Mouse (Mus musculus): ENCODE results near the gene Ifi47. TPM values are rescaled to one million over a fixed set of nuclear protein-coding genes. Genes with fewer than 3 reads are reported as not detected.

Gene Ifi47
- polyA plus RNA-seq, 1 experiment from 2014 or later = 0.48 TPM

DNA sequence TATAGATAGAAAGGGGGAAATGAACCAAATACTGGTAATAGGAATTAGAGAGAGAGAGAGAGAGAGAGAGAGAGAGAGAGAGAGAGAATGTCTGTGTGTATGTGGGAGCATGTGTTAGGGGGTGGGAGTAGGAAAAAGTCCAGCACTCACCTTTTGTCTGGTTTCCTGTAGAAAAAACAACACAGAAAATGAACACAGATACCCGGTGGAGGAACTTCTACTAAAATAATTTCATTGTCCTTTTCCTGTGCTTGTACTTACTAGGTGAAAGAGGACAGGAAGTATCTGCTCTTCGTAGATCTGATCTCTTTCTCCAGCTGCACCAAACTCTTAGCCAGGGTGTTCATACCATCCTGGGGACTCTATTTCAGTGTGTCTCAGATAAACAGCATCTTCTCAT, 37.8 kb downstream of the Ifi47 start:
- Histone ChIP-seq H3K27me3 (replicated peaks) (no peaks in the 10 kb centered on the region), H3K9ac (no peak overlapping the region), H3K27ac (no peak overlapping the region), H3K4me2 (replicated peaks) (no peak overlapping the region), H3K9me3 (no peaks in the 10 kb centered on the region), H3K4me3 (no peak overlapping the region), H3K36me3 (no peaks in the 10 kb centered on the region), H3K4me1 (no peaks in the 10 kb centered on the region)
- WGBS = 78% methylated on average over 2 of the region's 2 CpGs
- ATAC-seq (ENCODE audit: low FRiP score, low read depth) = no peak

DNA sequence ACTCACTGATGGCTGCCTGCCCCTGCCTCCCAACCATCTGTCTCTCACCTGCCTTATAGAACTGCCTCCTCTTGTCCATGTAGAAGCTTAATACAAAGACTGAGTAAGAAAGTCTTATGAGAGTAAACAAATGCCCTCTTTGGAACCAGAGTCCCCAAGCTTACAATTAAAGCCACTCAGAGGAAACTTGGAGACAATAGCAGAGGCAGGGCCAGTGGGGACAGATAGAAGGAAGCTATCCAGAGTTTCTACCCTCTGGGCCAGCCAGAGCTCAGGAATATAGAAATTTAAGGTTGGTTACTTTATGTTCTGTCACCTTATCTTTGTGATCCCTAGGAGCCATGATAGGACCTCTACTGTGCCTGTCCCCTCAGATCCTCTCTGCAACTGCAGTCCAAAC, 38.4 kb downstream of the Ifi47 start, which contains the start of gene Olfr1396:
TSS of gene Olfr1396 (minus strand) at position 101 of the 400 bp plus-strand sequence.
- Histone ChIP-seq H3K27ac (no peak within 1 kb of the TSS), H3K27me3 (replicated peaks) (no peaks in the 10 kb centered on the region), H3K4me3 (no peak within 1 kb of the TSS), H3K9me3 (no peaks in the 10 kb centered on the region), H3K36me3 (no peaks in the 10 kb centered on the region), H3K4me1 (no peaks in the 10 kb centered on the region), H3K9ac (no peak within 1 kb of the TSS), H3K4me2 (replicated peaks) (no peak within 1 kb of the TSS)
- no peak for ATAC-seq (ENCODE audit: low FRiP score, low read depth)

DNA sequence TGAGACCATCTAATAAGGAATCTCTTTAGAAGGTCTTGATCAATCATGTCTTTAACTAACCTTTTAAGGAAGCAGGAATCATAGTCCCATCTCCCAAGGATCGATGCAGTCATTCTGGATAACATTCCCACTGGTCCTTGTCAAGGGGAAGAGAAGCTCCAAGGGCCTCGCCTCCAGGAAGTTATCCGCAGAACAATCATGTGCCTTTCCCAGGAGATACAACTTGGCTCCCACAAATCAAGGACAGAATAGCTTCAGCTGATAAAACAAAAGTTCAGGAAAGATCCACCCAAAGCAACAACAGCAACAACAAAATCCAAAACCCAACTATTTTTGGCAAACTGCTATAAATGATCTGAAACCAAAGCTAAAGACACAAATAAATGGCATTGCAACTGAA, 43.2 kb downstream of the Ifi47 start:
- H3K27ac ChIP-seq = no peak overlapping the region
- 84% methylated on average over 3 of the region's 3 CpGs for WGBS
- ATAC-seq (ENCODE audit: low FRiP score, low read depth) = no peak
- no peaks in the 10 kb centered on the region for H3K9me3 ChIP-seq
- H3K9ac ChIP-seq = no peak overlapping the region
- no peaks in the 10 kb centered on the region for H3K27me3 ChIP-seq (replicated peaks)
- no peak overlapping the region for H3K4me2 ChIP-seq (replicated peaks)
- H3K4me3 ChIP-seq = no peak overlapping the region
- no peaks in the 10 kb centered on the region for H3K36me3 ChIP-seq
- H3K4me1 ChIP-seq = no peaks in the 10 kb centered on the region

DNA sequence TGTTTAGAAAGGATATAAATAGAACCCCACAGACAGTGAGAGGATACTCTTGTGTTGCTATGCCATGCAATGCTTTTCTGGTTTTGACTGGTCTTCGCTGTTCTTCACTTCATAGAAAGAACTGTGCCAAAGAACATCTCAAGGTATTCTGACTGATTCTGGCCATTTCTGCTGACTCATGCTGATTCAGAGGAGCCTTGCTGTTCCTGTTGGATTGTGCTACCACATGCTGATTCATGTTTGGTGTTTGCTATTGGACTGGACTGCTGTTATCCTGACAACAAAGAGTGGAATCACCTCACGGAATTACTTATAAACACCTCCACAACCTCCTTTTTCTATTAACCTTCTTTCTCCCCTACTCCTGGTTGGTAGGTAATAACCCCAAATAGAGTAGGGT, 47.8 kb downstream of the Ifi47 start:
- ATAC-seq (ENCODE audit: low FRiP score, low read depth) = no peak
- no peak overlapping the region for H3K27ac ChIP-seq
- 93% methylated on average over 2 of the region's 2 CpGs for WGBS
- no peaks in the 10 kb centered on the region for H3K36me3 ChIP-seq
- no peak overlapping the region for H3K4me2 ChIP-seq (replicated peaks)
- H3K9me3 ChIP-seq = no peaks in the 10 kb centered on the region
- no peak overlapping the region for H3K4me3 ChIP-seq
- no peaks in the 10 kb centered on the region for H3K4me1 ChIP-seq
- no peaks in the 10 kb centered on the region for H3K27me3 ChIP-seq (replicated peaks)
- H3K9ac ChIP-seq = no peak overlapping the region

DNA sequence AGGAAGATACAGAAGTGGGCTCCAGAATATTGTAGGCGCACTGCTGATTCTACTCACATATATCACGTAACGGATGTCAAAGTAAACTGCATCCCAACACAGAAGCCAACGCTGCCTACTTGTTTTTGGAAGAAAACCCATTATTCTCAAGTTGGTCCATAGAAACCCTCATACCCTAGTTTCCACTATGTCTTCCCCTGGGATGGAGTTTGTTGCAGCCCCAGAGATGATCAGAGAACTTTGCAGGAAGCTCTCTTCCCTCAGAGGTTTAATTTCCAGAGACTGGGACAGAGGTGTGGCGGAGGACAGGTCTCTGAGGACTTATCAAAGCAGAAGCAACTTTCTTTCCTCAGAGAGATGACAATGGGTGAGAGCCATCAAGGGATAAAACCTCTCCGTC, 65.6 kb downstream of the Ifi47 start, which contains the start of gene Olfr1395:
TSS of gene Olfr1395 (plus strand) at position 301 of the 400 bp plus-strand sequence.
- Histone ChIP-seq H3K36me3 (no peaks in the 10 kb centered on the region), H3K4me3 (no peak within 1 kb of the TSS), H3K27me3 (replicated peaks) (no peaks in the 10 kb centered on the region), H3K9me3 (no peaks in the 10 kb centered on the region), H3K27ac (no peak within 1 kb of the TSS), H3K4me2 (replicated peaks) (no peak within 1 kb of the TSS), H3K9ac (no peak within 1 kb of the TSS), H3K4me1 (no peaks in the 10 kb centered on the region)
- WGBS = 91% methylated on average over 6 of the region's 6 CpGs
- ATAC-seq (ENCODE audit: low FRiP score, low read depth) = no peak

Other genes with a start within 250 kb of the Ifi47 start
- gene Gm12184, start 249.9 kb upstream of the Ifi47 start, polyA plus RNA-seq (2016; fragmentation: Nextera tagmentation; extraction: Ambion mirVana) = 13.8 and 14.9 TPM in 2 replicates
- 2.9 and 3.1 TPM in 2 replicates for gene Irgm1, start 204.9 kb upstream of the Ifi47 start, polyA plus RNA-seq (2016; fragmentation: Nextera tagmentation; extraction: Ambion mirVana)
- gene Gm5431, start 174.4 kb upstream of the Ifi47 start, polyA plus RNA-seq (2016; fragmentation: Nextera tagmentation; extraction: Ambion mirVana) = 0.13 and 0.16 TPM in 2 replicates
- gene Psme2b, start 130.4 kb upstream of the Ifi47 start, polyA plus RNA-seq (2016; fragmentation: Nextera tagmentation; extraction: Ambion mirVana) = 1.6 and 1.9 TPM in 2 replicates
- not detected in 2 replicates for gene Olfr56, start 97.7 kb upstream of the Ifi47 start, polyA plus RNA-seq (2016; fragmentation: Nextera tagmentation; extraction: Ambion mirVana)
- gene 9930111J21Rik1, start 97.2 kb upstream of the Ifi47 start, polyA plus RNA-seq (2016; fragmentation: Nextera tagmentation; extraction: Ambion mirVana) = 0.25 and 0.26 TPM in 2 replicates
- not detected in 2 replicates for gene Gm12185, start 84.4 kb upstream of the Ifi47 start, polyA plus RNA-seq (2016; fragmentation: Nextera tagmentation; extraction: Ambion mirVana)
- gene Tgtp1, start 82.4 kb upstream of the Ifi47 start, polyA plus RNA-seq (2016; fragmentation: Nextera tagmentation; extraction: Ambion mirVana) = not detected in 2 replicates
- gene 9930111J21Rik2, start 25.3 kb upstream of the Ifi47 start, polyA plus RNA-seq (2016; fragmentation: Nextera tagmentation; extraction: Ambion mirVana) = 0.24 and 0.27 TPM in 2 replicates
- not detected in 2 replicates for gene Tgtp2, start 12.4 kb upstream of the Ifi47 start, polyA plus RNA-seq (2016; fragmentation: Nextera tagmentation; extraction: Ambion mirVana)
- gene Olfr1396, start 38.3 kb downstream of the Ifi47 start, polyA plus RNA-seq (2016; fragmentation: Nextera tagmentation; extraction: Ambion mirVana) = not detected in 2 replicates
- not detected in 2 replicates for gene Olfr1395, start 65.7 kb downstream of the Ifi47 start, polyA plus RNA-seq (2016; fragmentation: Nextera tagmentation; extraction: Ambion mirVana)
- not detected in 2 replicates for gene Olfr1394, start 77.8 kb downstream of the Ifi47 start, polyA plus RNA-seq (2016; fragmentation: Nextera tagmentation; extraction: Ambion mirVana)
- gene Btnl9, start 110.6 kb downstream of the Ifi47 start, polyA plus RNA-seq (2016; fragmentation: Nextera tagmentation; extraction: Ambion mirVana) = 0.04 and 0.39 TPM in 2 replicates
- 49.5 and 61.0 TPM in 2 replicates for gene Zfp62, start 126.7 kb downstream of the Ifi47 start, polyA plus RNA-seq (2016; fragmentation: Nextera tagmentation; extraction: Ambion mirVana)
- 36.6 and 36.7 TPM in 2 replicates for gene Mgat1, start 167.6 kb downstream of the Ifi47 start, polyA plus RNA-seq (2016; fragmentation: Nextera tagmentation; extraction: Ambion mirVana)
- 0.06 TPM in 1 of 2 replicates, not detected in the other for gene Olfr1393, start 201.7 kb downstream of the Ifi47 start, polyA plus RNA-seq (2016; fragmentation: Nextera tagmentation; extraction: Ambion mirVana)
- 0.20 TPM in 1 of 2 replicates, not detected in the other for gene Olfr1392, start 208.7 kb downstream of the Ifi47 start, polyA plus RNA-seq (2016; fragmentation: Nextera tagmentation; extraction: Ambion mirVana)
- gene Olfr10, start 228.2 kb downstream of the Ifi47 start, polyA plus RNA-seq (2016; fragmentation: Nextera tagmentation; extraction: Ambion mirVana) = not detected in 2 replicates
- gene Olfr1391, start 246.2 kb downstream of the Ifi47 start, polyA plus RNA-seq (2016; fragmentation: Nextera tagmentation; extraction: Ambion mirVana) = not detected in 2 replicates

Measured in neural tube, embryonic 12.5 days (tissue).